Mouse (Mus musculus) neural tube, embryonic 11.5 days (tissue): Measurements from ENCODE around the gene Ggn. TPM values are rescaled to one million over a fixed set of nuclear protein-coding genes. Genes with fewer than 3 reads are reported as not detected.

Source experiments
- ATAC-seq: fragments of 200-750 bp; cut with Nextera tagmentation; 2 replicates; pipeline ENCODE4 v1.8.0; 2017; ENCODE audit warnings: moderate number of reproducible peaks, mild to moderate bottlenecking, moderate TSS enrichment, moderate library complexity; ENCODE audit not compliant: insufficient read depth, low FRiP score, low TSS enrichment
- DNase-seq: peaks from one replicate; pipeline ENCODE4 v3.0.0-alpha.2; 2015; ENCODE audit warnings: low spot score
- H3K27ac ChIP-seq: fragments of 300-500 bp; sonication (generic); 2 replicates; pipeline ENCODE4 v1.5.1; 2014; ENCODE audit warnings: low read depth, mild to moderate bottlenecking, low read length
- H3K27me3 ChIP-seq: fragments of 300-500 bp; sonication (generic); 2 replicates; pipeline ENCODE4 v1.6.1; 2014; ENCODE audit warnings: mild to moderate bottlenecking, low read length, mixed read lengths; ENCODE audit not compliant: control insufficient read depth, insufficient read depth
- H3K36me3 ChIP-seq: fragments of 300-500 bp; sonication (generic); 2 replicates; pipeline ENCODE4 v1.6.1; 2014; ENCODE audit warnings: mild to moderate bottlenecking, low read length, moderate library complexity, mixed read lengths; ENCODE audit not compliant: control insufficient read depth, insufficient read depth
- H3K4me1 ChIP-seq: fragments of 300-500 bp; sonication (generic); 2 replicates; pipeline ENCODE4 v1.6.1; 2014; ENCODE audit warnings: low read length, mixed read lengths; ENCODE audit not compliant: control insufficient read depth, insufficient read depth
- H3K4me2 ChIP-seq: fragments of 300-500 bp; sonication (generic); 2 replicates; pipeline ENCODE4 v1.6.1; 2014; ENCODE audit warnings: low read depth, mild to moderate bottlenecking, moderate library complexity
- H3K4me3 ChIP-seq: fragments of 300-500 bp; sonication (generic); 2 replicates; pipeline ENCODE4 v1.5.1; 2014; ENCODE audit warnings: low read depth, low read length
- H3K9ac ChIP-seq: fragments of 300-500 bp; sonication (generic); 2 replicates; pipeline ENCODE4 v1.6.1; 2014; ENCODE audit warnings: mild to moderate bottlenecking, low read length
- H3K9me3 ChIP-seq: fragments of 300-500 bp; sonication (generic); 2 replicates; pipeline ENCODE4 v1.6.1; 2016; ENCODE audit warnings: low read length; ENCODE audit not compliant: control insufficient read depth
- WGBS: fragments of 180-500 bp; shearing (Covaris S2); extraction: QIAGEN DNeasy Blood & Tissue Kit; methylation state at CpG from one replicate; pipeline ENCODE4 v1.1.7; 2014; 5-methylcytosine and 5-hydroxymethylcytosine counted together
- polyA plus RNA-seq: library from polyadenylated mRNA; unstranded; fragments of >200 nt; fragmentation: Nextera tagmentation; extraction: Ambion mirVana; gene quantifications from 2 replicates; pipeline ENCODE4 v1.2.1, GENCODE M21; 2014

The Ggn gene
- polyA plus RNA-seq, 1 experiment from 2014 or later, result 0.46 TPM

GRCm38 (mm10) chr7:29169231-29170065, 562 bp upstream of the Ggn start:
- Histone ChIP-seq H3K9me3 (no peaks in the 10 kb centered on the region), H3K9ac (peak overlapping the region; percentile 68), H3K27ac (peak overlapping the region; percentile 74), H3K36me3 (peaks cover 7% of the 10 kb centered on the region), H3K4me1 (peaks cover 16% of the 10 kb centered on the region), H3K4me2 (peak overlapping the region; percentile 67), H3K4me3 (peak overlapping the region; percentile 60), H3K27me3 (peaks cover 38% of the 10 kb centered on the region)
- DNase-seq (peak; percentile 88), ATAC-seq (peak; percentile 77)
- WGBS, result under 1% methylated on average over 31 of the region's 39 CpGs

DNA sequence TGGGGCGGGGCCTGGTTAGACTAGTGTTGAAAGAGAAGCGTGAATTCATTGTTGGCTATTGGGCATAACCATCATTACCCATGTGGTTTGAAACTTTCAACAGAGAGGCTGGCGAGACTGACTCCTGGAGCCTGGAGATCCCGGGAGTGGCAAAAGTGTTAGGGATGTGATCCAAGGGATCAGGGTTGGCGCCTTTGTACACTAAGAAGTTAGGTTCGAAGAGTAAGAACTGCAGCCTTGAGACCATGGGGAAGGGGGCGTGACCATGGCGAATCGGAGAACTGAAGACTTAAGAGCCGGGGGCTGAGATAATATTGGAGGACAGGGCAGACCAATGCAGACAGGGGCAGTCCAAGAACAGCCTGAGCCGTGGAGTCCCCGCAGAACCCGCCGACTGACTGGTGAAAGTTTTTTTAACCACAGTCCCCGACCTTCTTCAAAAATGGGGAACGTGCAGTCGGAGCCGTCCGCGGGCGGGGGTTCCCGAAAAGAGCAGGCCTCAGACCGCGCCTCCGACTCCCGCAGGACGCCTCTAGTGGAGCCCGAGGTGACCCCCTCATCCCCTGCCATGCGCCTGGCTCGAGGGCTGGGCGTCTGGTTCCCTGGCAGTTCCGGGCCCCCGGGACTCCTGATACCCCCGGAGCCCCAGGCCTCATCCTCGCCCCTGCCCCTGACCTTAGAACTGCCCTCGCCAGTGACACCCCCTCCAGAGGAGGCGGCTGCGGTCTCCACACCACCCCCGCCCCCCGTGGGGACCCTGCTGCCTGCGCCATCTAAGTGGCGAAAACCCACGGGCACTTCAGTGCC, 948 bp downstream of the Ggn start:
- Histone ChIP-seq H3K9ac (peak overlapping the region; percentile 5; the same call in 1 of the 2 replicates), H3K27me3 (peaks cover 39% of the 10 kb centered on the region), H3K9me3 (no peaks in the 10 kb centered on the region), H3K27ac (no peak overlapping the region), H3K4me3 (peak overlapping the region; percentile 60), H3K4me2 (peak overlapping the region; percentile 67), H3K4me1 (peaks cover 16% of the 10 kb centered on the region), H3K36me3 (peaks cover 18% of the 10 kb centered on the region)
- 1% methylated on average over 43 of the region's 43 CpGs for WGBS
- peak; percentile 52 for DNase-seq
- ATAC-seq, result no peak

- ATAC-seq, result no peak
- Histone ChIP-seq H3K27me3 (peaks cover 39% of the 10 kb centered on the region), H3K4me2 (peak overlapping the region; percentile 67), H3K9ac (peak overlapping the region; percentile 5; the same call in 1 of the 2 replicates), H3K4me1 (peaks cover 16% of the 10 kb centered on the region), H3K27ac (no peak overlapping the region), H3K36me3 (peaks cover 19% of the 10 kb centered on the region), H3K4me3 (peak overlapping the region; percentile 60), H3K9me3 (no peaks in the 10 kb centered on the region)
- DNase-seq, result no peak
- WGBS, result 6% methylated on average over 34 of the region's 34 CpGs
These were observed 1.6 kb downstream of the Ggn start for GRCm38 (mm10) chr7:29171562-29172097.

GRCm38 (mm10) chr7:29172390-29173016, 2.5 kb downstream of the Ggn start:
- no peaks in the 10 kb centered on the region for H3K9me3 ChIP-seq
- peaks cover 36% of the 10 kb centered on the region for H3K27me3 ChIP-seq
- ATAC-seq (no peak), DNase-seq (no peak)
- H3K9ac ChIP-seq, result no peak overlapping the region
- H3K27ac ChIP-seq, result no peak overlapping the region
- H3K4me1 ChIP-seq, result peaks cover 16% of the 10 kb centered on the region
- WGBS, result 29% methylated on average over 28 of the region's 32 CpGs
- no peak overlapping the region for H3K4me2 ChIP-seq
- peak overlapping the region; percentile 10; the same call in 1 of the 2 replicates for H3K4me3 ChIP-seq
- H3K36me3 ChIP-seq, result peaks cover 19% of the 10 kb centered on the region

- peaks cover 12% of the 10 kb centered on the region for H3K27me3 ChIP-seq
- no peak overlapping the region for H3K27ac ChIP-seq
- peaks cover 12% of the 10 kb centered on the region for H3K4me1 ChIP-seq
- H3K9ac ChIP-seq, result no peak overlapping the region
- no peaks in the 10 kb centered on the region for H3K9me3 ChIP-seq
- H3K4me2 ChIP-seq, result no peak overlapping the region
- 94% methylated on average over 4 of the region's 4 CpGs for WGBS
- no peak for ATAC-seq
- H3K36me3 ChIP-seq, result peaks cover 19% of the 10 kb centered on the region
- H3K4me3 ChIP-seq, result no peak overlapping the region
- no peak for DNase-seq
These were observed 8.1 kb downstream of the Ggn start for GRCm38 (mm10) chr7:29178106-29178505.

DNA sequence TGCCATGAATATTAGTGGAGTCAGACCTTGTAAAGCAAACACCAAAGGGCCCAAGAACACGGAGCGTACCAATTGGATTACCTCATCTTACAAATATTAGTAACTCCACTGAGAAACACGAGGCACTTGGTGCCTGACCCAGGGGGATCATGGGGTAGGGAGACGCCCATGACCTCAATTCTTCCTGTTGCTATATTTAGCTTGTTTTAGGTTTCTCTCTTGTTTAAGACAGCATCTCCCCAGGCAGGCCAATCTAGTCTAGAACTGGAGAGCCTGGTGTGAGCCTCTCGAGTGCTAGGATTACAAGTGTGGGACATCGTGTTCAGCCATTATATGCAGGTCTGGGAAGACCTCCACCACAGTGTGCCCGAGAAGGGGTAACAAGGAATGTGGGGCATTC, 9.3 kb downstream of the Ggn start:
- Histone ChIP-seq H3K4me2 (peak overlapping the region; percentile 80), H3K36me3 (peaks cover 13% of the 10 kb centered on the region), H3K4me3 (peak overlapping the region; percentile 81), H3K27ac (no peak overlapping the region), H3K9ac (no peak overlapping the region), H3K27me3 (peaks cover 3% of the 10 kb centered on the region; the same call in 1 of the 2 replicates), H3K4me1 (peaks cover 12% of the 10 kb centered on the region), H3K9me3 (no peaks in the 10 kb centered on the region)
- ATAC-seq (no peak), DNase-seq (no peak)
- 61% methylated on average over 7 of the region's 7 CpGs for WGBS

DNA sequence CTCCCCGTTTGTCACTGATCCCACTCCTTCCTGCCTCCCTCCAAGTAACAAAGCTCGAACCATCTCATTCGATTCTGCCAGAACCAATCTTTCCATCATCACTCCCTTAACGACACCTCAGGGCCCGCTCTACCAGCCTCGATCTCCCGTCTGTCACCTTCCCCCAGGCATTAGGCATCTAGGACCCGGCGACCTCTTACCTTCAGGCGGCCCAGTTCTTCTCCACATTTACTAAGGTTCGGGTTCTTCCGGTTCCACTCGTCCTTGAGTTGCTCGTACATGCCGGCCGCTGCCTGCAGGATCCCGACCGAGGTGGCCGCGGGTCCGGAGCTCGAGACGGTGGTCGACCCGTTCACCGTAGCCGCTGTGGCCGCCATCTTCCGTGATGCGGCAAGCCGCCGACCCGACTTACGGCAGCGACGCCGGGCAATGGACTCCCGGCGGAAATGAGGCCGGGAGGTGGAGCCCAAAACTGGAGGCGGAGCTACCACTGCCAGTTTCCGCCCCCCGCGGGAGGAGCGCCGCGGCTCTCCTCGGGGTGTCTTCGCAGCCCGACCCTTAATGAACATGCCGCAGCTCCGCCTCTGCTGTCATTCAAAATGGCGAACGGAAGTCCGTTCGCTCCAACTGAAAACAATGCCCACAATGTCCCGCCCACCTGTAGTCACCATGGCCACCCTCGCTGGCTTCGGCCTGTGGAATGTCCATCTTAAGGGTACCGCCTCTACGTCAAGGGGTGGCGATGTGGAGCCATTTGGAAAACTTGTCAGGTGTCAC, 10.3 kb downstream of the Ggn start, which contains the start of gene Psmd8:
Gene Psmd8, minus strand, starts transcription at position 625 of the 777 bp plus-strand sequence.
- under 1% methylated on average over 62 of the region's 62 CpGs for WGBS
- H3K36me3 ChIP-seq, result peaks cover 3% of the 10 kb centered on the region; the same call in 1 of the 2 replicates
- H3K9ac ChIP-seq, result peak within 1 kb of the TSS; percentile 80
- peaks cover 12% of the 10 kb centered on the region for H3K4me1 ChIP-seq
- no peaks in the 10 kb centered on the region for H3K9me3 ChIP-seq
- H3K4me3 ChIP-seq, result peak within 1 kb of the TSS; percentile 81
- no peaks in the 10 kb centered on the region for H3K27me3 ChIP-seq
- DNase-seq (peak; percentile 98), ATAC-seq (peak; percentile 93)
- H3K27ac ChIP-seq, result 0 out of 2 replicates have a peak within 1 kb of the TSS, but pooled peaks have one; percentile 30
- H3K4me2 ChIP-seq, result peak within 1 kb of the TSS; percentile 80
